Mouse (Mus musculus): ENCODE measurements at regions not wholly inside any gene's neighbourhood (a gene's known extent, or its start where the extent isn't known, plus 50 kb on each side); places are given as distances from the start of the nearest gene placed in this dataset.

GRCm38 (mm10) chr2:178660071-178660470 lies 229.7 kb downstream of the Cdh26 start:
- DNase-seq, result no peak

GRCm38 (mm10) chr2:178662396-178662795 lies 232.1 kb downstream of the Cdh26 start:
- DNase-seq, result no peak

GRCm38 (mm10) chr2:178664977-178665376 lies 234.6 kb downstream of the Cdh26 start:
- DNase-seq, result peak; percentile 67 to 70

GRCm38 (mm10) chr2:178668451-178668850 lies 238.1 kb downstream of the Cdh26 start:
- peak in 1 of 2 experiments; percentile 25 for DNase-seq

- no peak for DNase-seq
Observed at GRCm38 (mm10) chr2:178670952-178671351, 240.6 kb downstream of the Cdh26 start.

- DNase-seq, result peak in 1 of 2 experiments; percentile 36
Observed at GRCm38 (mm10) chr2:178673621-178674020, 243.3 kb downstream of the Cdh26 start.

GRCm38 (mm10) chr2:178674621-178675020 lies 244.3 kb downstream of the Cdh26 start:
- DNase-seq, result no peak

GRCm38 (mm10) chr2:178676970-178677369 lies 246.6 kb downstream of the Cdh26 start:
- DNase-seq, result no peak

GRCm38 (mm10) chr2:178680368-178680767 lies 250.0 kb downstream of the Cdh26 start:
- DNase-seq, result peak in 1 of 2 experiments; percentile 21

GRCm38 (mm10) chr2:178684026-178684958 lies 254.0 kb downstream of the Cdh26 start:
- no peak for DNase-seq

- DNase-seq, result no peak
Observed at GRCm38 (mm10) chr2:178685211-178685610, 254.9 kb downstream of the Cdh26 start.

GRCm38 (mm10) chr2:178686167-178686601 lies 255.9 kb downstream of the Cdh26 start:
- DNase-seq, result no peak

- DNase-seq, result no peak
Observed at GRCm38 (mm10) chr2:178688586-178688985, 258.3 kb downstream of the Cdh26 start.

- DNase-seq, result peak; percentile 25 to 45
Observed at GRCm38 (mm10) chr2:178691190-178691864, 261.0 kb downstream of the Cdh26 start.

- DNase-seq, result no peak
Observed at GRCm38 (mm10) chr2:178691865-178692228, 261.5 kb downstream of the Cdh26 start.

GRCm38 (mm10) chr2:178692231-178692630 lies 261.9 kb downstream of the Cdh26 start:
- DNase-seq, result no peak

GRCm38 (mm10) chr2:178698648-178699047 lies 268.3 kb downstream of the Cdh26 start:
- DNase-seq, result no peak

- no peak for DNase-seq
Observed at GRCm38 (mm10) chr2:178700825-178701224, 270.5 kb downstream of the Cdh26 start.

- DNase-seq, result no peak
Observed at GRCm38 (mm10) chr2:178704510-178704909, 274.2 kb downstream of the Cdh26 start.

GRCm38 (mm10) chr2:178708649-178709048 lies 278.3 kb downstream of the Cdh26 start:
- no peak for DNase-seq

GRCm38 (mm10) chr2:178709192-178709881 lies 279.0 kb downstream of the Cdh26 start:
- no peak for DNase-seq

GRCm38 (mm10) chr2:178710001-178710400 lies 279.7 kb downstream of the Cdh26 start:
- no peak for DNase-seq

All from adrenal gland, postnatal 36 days (tissue).